ENCODE assay signal across 24 mouse cellular contexts in genomic region chr11:93999276-93999675, GRCm38 (mm10). TPM values are rescaled to one million over a fixed set of nuclear protein-coding genes. Genes with fewer than 3 reads are reported as not detected.
DNase-seq lines count a peak whose midpoint lies in the region; ATAC-seq lines count a peak whose summit lies in the region.
"Had no signal": no experiment of that assay in that cellular context is flagged by ENCODE, and none has a peak within 500 bp of the region (broad histone marks: within the 10 kb centered on the region; RNA-seq: fewer than 3 reads in every experiment).

No protein-coding gene starts in this region.

- H3K9me3 ChIP-seq in liver, embryonic 12.5 days (replicated peaks): no peaks in the 10 kb centered on the region
- H3K9me3 ChIP-seq: forebrain, embryonic 15.5 days; heart, embryonic 13.5 days; intestine, embryonic 15.5 days; liver, embryonic 13.5 days; midbrain, embryonic 10.5 days; stomach, embryonic 15.5 days had no signal

- no peak for ATAC-seq in liver, embryonic 12.5 days
- ATAC-seq: CD4-positive, CD25-positive, alpha-beta regulatory T cell, adult 4 months; forebrain, embryonic 15.5 days; hindbrain, postnatal 0 days; intestine, embryonic 15.5 days had no signal

- H3K4me1 ChIP-seq in liver, embryonic 12.5 days: peaks cover 40% of the 10 kb centered on the region
- peaks cover 9% of the 10 kb centered on the region for H3K4me1 ChIP-seq in brown adipose tissue, adult 24 weeks (ENCODE audit: control insufficient read depth, insufficient read depth, insufficient read length, low read length)

- H3K27me3 ChIP-seq in liver, embryonic 12.5 days (replicated peaks): no peaks in the 10 kb centered on the region
- H3K27me3 ChIP-seq: forebrain, embryonic 15.5 days; heart, embryonic 13.5 days; intestine, embryonic 15.5 days; liver, embryonic 13.5 days; stomach, embryonic 15.5 days had no signal

- no peak overlapping the region for H3K4me3 ChIP-seq in liver, embryonic 12.5 days
- no peak overlapping the region for H3K4me3 ChIP-seq in brown adipose tissue, adult 24 weeks (ENCODE audit: insufficient read depth, low read depth, low read length)
- H3K4me3 ChIP-seq: forebrain, embryonic 15.5 days; heart, embryonic 13.5 days; intestine, embryonic 15.5 days; liver, embryonic 13.5 days; stomach, embryonic 15.5 days had no signal

- H3K4me2 ChIP-seq in liver, embryonic 12.5 days: no peak overlapping the region
- H3K4me2 ChIP-seq: forebrain, embryonic 15.5 days; intestine, embryonic 15.5 days; liver, embryonic 13.5 days; stomach, embryonic 15.5 days had no signal

- intact Hi-C loops in heart, postnatal 10 days (cut with DNase I): loop anchor here (5.0 kb wide), 1 partner anchor 112 kb away; the partner anchor contains the start of genes Mbtd1 and Utp18

- peak; percentile 84 for DNase-seq in heart, adult 11 months
- no peak for DNase-seq in heart, postnatal 10 days
- DNase-seq in liver: no peak
- DNase-seq in natural killer cell, adult 2 months (ENCODE audit: low spot score in 2 of 2): no peak
- DNase-seq in spleen, postnatal 14 days (ENCODE audit: low spot score in 2 of 2): no peak
- DNase-seq: adrenal gland, adult 2 months; cerebellum, adult 11 months; cerebellum, postnatal 36 days; heart, postnatal 14 days; kidney, postnatal 25 days; liver, embryonic 13.5 days; lung, embryonic 14.5 days; lung, postnatal 14 days; thymus, adult 18-20 months; thymus, postnatal 25 days had no signal

- H3K9ac ChIP-seq in liver, embryonic 12.5 days: 0 out of 2 replicates have a peak overlapping the region, but pooled peaks have one; percentile 10
- H3K9ac ChIP-seq: intestine, embryonic 15.5 days; liver, embryonic 13.5 days; lung, embryonic 14.5 days; stomach, embryonic 15.5 days had no signal

- no peak overlapping the region for H3K27ac ChIP-seq in liver, embryonic 12.5 days
- H3K27ac ChIP-seq in brown adipose tissue, adult 24 weeks (replicated peaks; ENCODE audit: low read depth, low read length): 0 out of 2 replicates have a peak overlapping the region, but pooled peaks have one; percentile 10
- H3K27ac ChIP-seq: forebrain, embryonic 15.5 days; heart, embryonic 13.5 days; hindbrain, postnatal 0 days; intestine, embryonic 15.5 days; liver, embryonic 13.5 days; midbrain, embryonic 10.5 days; stomach, embryonic 15.5 days had no signal

- peaks cover 5% of the 10 kb centered on the region; the same call in 1 of the 2 replicates for H3K36me3 ChIP-seq in liver, embryonic 12.5 days
- H3K36me3 ChIP-seq: forebrain, embryonic 15.5 days; intestine, embryonic 15.5 days; stomach, embryonic 15.5 days had no signal

RNA-seq across cellular contexts. Expression of gene Spag9, which starts 3.4 kb away (rescaled TPM):
- 100 to 1,000 TPM; 165 TPM for total RNA-seq in heart, postnatal 10 days (2021)
- polyA plus RNA-seq in liver, embryonic 12.5 days (2016; fragmentation: Nextera tagmentation; extraction: Ambion mirVana): 18.0 and 19.6 TPM in 2 replicates
- polyA plus RNA-seq in brown adipose tissue, adult 24 weeks (2012; ENCODE audit: insufficient read depth, insufficient read length, missing spikeins): 39.2 and 45.7 TPM in 2 replicates

RNA-seq across cellular contexts. Expression of gene Nme1, which starts 31.0 kb away (rescaled TPM):
- total RNA-seq in heart, postnatal 10 days (2021): 10 to 100 TPM; 26.3 to 29.0 TPM
- polyA plus RNA-seq in liver, embryonic 12.5 days (2016; fragmentation: Nextera tagmentation; extraction: Ambion mirVana): 195 and 224 TPM in 2 replicates
- 33.7 and 46.1 TPM in 2 replicates for polyA plus RNA-seq in brown adipose tissue, adult 24 weeks (2012; ENCODE audit: insufficient read depth, insufficient read length, missing spikeins)

RNA-seq across cellular contexts. Expression of gene Gm20390, which starts 31.2 kb away (rescaled TPM):
- total RNA-seq in heart, postnatal 10 days (2021): 10 to 100 TPM; 29.4 to 39.4 TPM
- polyA plus RNA-seq in liver, embryonic 12.5 days (2016; fragmentation: Nextera tagmentation; extraction: Ambion mirVana): 264 and 272 TPM in 2 replicates
- 164 and 189 TPM in 2 replicates for polyA plus RNA-seq in brown adipose tissue, adult 24 weeks (2012; ENCODE audit: insufficient read depth, insufficient read length, missing spikeins)

RNA-seq across cellular contexts. Expression of gene Nme2, which starts 43.2 kb away (rescaled TPM):
- 1,000 to 10,000 TPM; 1,170 to 1,184 TPM for total RNA-seq in heart, postnatal 10 days (2021)
- 76.4 and 76.8 TPM in 2 replicates for polyA plus RNA-seq in liver, embryonic 12.5 days (2016; fragmentation: Nextera tagmentation; extraction: Ambion mirVana)
- 510 and 580 TPM in 2 replicates for polyA plus RNA-seq in brown adipose tissue, adult 24 weeks (2012; ENCODE audit: insufficient read depth, insufficient read length, missing spikeins)
